Mouse (Mus musculus) granulocyte monocyte progenitor cell, adult 5-6 weeks (primary cell): Measurements from ENCODE around the gene Rims1. TPM values are rescaled to one million over a fixed set of nuclear protein-coding genes. Genes with fewer than 3 reads are reported as not detected.
A peak's percentile ranks its signal among the peaks of the same experiment; 100 is the strongest.

Experiments used
- ATAC-seq: replicated peaks from 2 replicates; pipeline ENCODE4 v1.8.0; 2016; ENCODE audit warnings: mild to moderate bottlenecking, moderate TSS enrichment, inconsistent platforms; ENCODE audit not compliant: poor library complexity, severe bottlenecking
- total RNA-seq, 2 experiments: library from RNA; stranded (forward) in 1 of 2; stranded (reverse) in 1 of 2; fragments of 200-712, 200-1000 nt in 1 of 2; fragments of >200 nt in 1 of 2; fragmentation: Nextera tagmentation in 1 of 2; gene quantifications; 2 replicates each; pipeline ENCODE4 v1.2.3; 2014 to 2017

Rims1 gene
- total RNA-seq, 2 experiments from 2014 or later: not detected

DNA sequence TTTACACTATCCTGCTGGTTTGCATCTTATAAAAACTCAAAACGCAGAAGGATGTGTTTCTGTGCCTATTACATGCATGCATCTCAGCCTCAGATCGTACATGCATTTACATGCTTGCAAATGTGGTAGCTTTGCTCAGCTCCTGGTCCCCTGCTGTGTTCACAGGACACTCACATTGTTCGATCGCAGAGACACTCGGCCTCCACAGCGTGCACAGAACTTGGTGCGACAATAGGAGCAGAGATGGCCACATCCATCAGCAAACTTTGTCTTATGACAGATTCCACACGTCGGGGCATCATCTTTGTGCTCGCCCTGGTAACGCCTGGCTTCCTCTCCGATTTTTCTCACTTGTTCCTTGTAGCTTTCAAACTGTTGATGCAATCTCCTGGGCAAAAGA is 209.6 kb downstream of the Rims1 start:
- no peak for ATAC-seq

- no peak for ATAC-seq
Measured at GRCm38 (mm10) chr1:22594841-22595240, 211.0 kb downstream of the Rims1 start.

DNA sequence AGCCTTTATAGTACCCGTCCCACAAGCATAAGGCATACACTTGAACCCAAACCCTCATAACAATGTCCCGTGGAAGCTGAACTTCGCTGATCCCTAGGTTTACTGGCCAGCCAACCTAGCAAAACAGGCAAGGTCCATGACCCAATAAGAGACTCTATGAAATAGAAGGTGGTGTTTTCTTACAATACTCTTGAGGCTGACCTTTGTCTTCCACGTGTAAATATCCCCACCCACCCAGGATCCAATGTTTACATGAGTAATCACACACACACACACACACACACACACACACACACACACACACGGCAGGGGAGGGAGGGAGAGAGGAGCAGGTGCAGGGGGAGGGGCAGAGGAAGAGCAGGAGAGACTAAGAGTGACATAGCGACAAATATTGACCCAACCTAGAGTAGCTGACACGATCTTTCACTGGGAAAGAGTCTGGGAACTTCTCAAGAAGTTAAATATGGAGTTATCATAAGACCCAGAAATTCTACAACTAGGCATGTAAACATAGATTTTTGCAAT is 217.9 kb downstream of the Rims1 start:
- no peak for ATAC-seq

DNA sequence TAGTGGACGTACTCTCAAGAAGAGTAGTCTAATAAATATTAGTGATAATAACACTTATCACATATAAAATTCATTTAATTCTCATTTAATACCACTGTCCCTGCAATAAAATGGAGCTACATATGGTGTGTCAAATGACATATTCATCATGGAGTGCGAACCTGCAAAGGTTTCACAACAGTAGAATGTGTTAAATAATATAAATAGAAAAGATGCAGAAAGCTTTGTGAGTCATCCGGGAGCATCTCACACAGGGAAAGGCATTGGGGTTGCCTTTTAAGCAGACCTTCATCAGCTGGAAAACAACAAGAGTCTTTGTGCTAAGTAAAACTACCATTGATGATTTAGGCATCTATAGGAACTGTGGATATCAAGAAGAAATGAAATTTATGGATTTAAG is 220.2 kb downstream of the Rims1 start:
- no peak for ATAC-seq

DNA sequence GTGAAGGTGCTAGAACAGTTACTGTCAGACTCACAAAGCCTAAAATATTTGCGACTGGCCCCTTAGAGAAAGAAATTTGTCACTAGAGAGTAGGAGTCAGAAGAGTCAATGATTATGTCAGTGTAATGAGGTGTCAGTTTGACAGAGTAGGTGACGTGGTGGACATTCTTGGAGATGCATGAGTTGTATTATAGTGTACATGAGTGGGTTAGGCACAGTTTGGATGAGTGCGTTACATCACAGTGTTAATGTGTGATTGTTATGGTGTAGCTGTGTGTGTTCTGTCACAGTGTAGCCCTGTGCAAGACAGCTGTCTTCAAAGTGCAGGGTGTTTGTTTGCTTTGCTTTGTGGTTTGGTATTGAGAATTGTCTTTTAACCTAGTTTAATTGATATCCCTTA is 226.3 kb downstream of the Rims1 start:
- ATAC-seq: no peak

- ATAC-seq: no peak
Measured at GRCm38 (mm10) chr1:22572720-22573119, 233.1 kb downstream of the Rims1 start.

DNA sequence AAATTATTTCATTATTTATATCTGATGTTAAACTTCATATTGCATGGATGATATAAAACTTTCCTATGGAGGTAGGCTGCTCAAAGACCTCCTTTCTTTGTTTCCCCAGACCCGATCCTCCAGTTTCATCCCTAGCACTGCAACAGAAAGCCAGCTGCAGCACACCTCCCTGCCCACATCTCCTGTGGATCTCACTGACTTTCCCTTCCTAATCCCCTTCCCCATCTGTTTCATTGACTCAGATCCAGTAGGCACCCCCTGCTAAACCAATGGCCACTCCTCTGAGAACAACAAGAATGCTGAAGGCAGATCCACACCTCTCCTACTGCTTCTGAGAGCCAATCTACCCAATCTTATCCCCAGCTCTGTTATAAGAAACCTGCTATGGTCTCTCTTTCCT is 259.5 kb downstream of the Rims1 start:
- no peak for ATAC-seq

GRCm38 (mm10) chr1:22538129-22538528 is 267.7 kb downstream of the Rims1 start:
- no peak for ATAC-seq

GRCm38 (mm10) chr1:22536776-22537175 is 269.0 kb downstream of the Rims1 start:
- no peak for ATAC-seq

GRCm38 (mm10) chr1:22535049-22535448 is 270.7 kb downstream of the Rims1 start:
- no peak for ATAC-seq

DNA sequence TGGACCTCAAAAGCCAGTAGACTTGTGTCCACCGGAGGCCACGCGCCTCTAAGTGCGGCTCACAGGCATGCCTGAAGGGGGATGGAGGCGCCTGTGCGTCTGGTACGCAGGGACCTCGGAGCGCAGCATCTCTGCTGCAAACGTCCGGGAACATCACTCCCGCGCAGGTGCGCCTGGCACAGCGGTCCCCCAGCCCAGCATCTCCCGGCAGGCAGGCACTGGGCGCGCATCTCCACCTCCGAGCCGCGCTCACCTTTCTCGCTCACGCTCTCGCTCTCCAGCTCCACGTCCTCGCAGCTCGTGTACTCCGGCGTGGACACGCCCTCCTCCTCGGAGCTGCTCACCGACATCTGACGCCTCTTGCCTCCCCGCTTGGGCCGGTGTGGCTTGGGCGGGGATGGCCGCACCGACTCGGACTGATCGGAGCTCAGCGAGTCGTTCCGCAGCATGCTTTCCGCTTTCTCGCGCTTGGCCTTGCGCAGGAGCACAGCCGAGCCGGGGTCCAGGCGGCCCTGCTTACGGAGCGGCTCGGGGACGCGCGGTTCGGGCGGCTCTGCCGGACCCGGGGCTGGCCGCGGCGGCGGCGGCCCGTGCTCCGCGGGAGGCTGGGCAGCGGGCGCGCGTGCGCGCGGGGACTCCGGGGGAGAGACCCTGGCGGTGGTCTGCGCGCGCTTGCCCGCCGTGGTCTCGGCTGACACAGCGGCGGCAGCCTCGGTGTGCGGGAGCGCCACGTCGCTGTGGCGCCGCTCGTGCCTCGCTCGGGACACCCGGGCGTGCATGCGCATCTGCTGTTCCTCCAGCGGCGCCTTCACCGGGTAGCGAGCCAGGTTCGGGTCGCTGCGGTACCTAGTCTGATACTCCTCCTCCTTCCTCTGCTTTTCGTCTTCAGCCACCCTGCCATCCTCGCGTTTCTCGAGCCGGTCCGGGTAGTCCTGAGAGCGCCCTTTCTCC is 272.4 kb downstream of the Rims1 start:
- peak; percentile 22 for ATAC-seq

DNA sequence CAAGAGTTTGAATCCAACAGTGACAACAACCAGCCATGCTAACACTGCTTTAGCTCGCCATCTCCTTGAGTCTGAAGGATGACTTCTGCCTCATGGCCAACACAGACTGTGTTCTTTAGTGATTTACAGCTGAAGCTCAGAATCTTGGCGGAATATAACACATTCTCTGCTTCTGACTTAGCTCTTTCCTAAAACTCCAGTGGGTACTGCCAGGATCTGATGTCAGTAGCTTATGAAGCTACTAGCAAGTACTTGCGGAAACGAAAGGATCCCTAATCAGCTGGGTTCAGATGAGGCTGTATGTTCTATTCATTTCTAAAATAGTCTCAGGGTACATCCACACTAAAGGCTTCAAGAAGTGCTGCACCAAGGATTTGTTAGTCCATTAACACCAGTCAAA is 290.7 kb downstream of the Rims1 start:
- ATAC-seq: no peak

- ATAC-seq: no peak
Measured at GRCm38 (mm10) chr1:22512421-22512820, 293.4 kb downstream of the Rims1 start.

GRCm38 (mm10) chr1:22511614-22512013 is 294.2 kb downstream of the Rims1 start:
- ATAC-seq: no peak

- no peak for ATAC-seq
Measured at GRCm38 (mm10) chr1:22508735-22509615, 296.8 kb downstream of the Rims1 start.

DNA sequence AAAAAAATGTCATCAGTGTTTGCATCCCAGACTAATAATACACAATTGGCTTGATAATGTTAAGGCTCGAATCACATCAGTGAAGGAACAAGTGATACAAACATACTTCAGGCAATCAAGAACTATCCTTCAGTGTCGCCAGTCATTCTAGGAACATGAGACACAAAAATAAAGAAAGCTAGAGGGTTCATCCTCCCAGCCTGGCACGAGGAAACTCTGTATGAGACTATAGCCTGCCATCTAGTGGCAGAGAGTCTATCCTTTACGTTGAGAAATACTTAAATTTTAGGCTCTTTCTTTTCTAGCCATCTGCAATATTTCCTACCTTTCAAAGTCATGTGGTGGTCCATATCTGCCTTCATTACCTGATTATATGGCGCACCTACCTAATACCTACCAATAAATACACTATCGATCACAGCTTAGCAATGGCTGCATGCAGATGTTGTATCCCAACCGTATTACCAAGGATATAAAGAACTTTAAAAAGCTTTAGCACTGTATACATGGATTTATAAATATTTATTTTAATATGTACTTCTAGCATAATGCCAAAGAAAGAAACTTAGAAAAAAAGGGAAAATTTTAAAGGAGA is 318.4 kb downstream of the Rims1 start:
- ATAC-seq: no peak

DNA sequence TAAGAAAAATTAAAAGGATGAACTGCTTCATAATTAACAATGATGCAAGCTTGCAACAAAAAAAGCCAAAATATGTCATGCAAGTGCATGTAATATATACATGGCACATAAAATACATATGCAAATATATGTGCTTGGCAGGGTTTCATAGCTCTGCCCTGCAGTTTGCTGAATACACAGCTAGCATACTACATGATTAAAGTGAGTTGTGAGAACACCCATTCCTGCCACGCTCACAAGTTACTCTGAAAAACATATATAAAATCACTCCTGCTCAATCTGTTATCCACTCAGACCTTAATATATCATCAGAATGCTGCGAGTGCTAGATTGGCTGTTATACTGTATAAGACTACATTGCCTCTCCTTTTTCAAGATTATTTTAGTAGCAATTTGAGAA is 329.6 kb downstream of the Rims1 start:
- no peak for ATAC-seq

DNA sequence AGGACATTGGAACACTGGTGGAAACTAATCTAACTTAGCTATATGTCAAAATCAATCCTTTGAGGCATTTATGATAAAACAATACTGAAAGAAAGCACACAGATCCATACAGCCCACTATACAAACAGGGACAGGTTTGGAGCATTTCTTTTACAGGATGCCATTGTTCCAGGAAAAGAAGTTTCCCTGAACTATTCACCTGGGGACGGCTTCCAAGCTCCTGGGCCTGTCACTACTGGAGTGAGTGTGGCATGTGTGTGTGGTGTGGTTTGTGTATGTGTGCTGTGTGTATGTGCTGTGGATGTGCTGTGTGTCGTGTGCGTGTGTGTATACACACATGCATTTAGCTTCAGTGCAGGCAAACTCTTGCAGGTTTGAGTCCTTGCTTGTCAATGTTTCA is 338.8 kb downstream of the Rims1 start:
- no peak for ATAC-seq

GRCm38 (mm10) chr1:22466597-22466996 is 339.2 kb downstream of the Rims1 start:
- no peak for ATAC-seq

DNA sequence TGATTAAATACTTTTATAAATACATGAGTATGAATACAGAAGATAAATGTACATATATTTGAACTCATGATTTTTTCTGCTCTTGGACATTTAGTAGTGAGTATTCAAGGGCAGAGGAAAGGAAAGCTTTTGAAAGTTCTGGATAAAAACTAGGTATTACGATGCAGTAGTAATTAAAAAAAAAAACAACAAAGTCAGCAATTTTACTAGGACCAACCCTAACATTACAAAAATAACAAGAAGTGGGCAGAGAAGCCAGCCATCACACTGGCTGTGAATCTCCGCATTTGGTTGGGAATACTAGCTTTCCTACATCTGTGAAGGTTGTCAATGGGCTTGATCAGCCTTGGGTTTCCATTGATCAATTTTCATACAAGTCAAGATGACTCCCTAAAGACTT is 381.8 kb downstream of the Rims1 start:
- ATAC-seq: no peak

DNA sequence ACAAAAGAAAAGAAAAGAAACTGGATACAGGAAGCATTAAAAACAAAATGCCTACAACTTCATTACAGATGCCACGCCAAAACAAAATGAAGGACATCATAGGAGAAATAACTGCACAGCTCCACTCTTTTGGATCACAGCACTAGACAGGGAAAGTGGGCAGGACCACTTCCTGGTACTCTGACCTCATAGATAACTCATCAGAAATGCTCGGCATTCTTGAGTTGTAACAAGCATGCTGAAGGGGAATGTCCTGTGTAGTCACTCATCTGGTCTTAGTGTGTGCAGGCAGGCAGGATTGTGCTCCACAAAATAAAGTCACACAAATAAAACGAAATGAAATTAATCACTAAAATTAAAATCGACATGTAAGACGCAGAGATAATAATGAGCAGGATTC is 383.7 kb downstream of the Rims1 start:
- ATAC-seq: no peak
